Mouse (Mus musculus): ENCODE results near the gene Cep128.

Gene Cep128

DNA sequence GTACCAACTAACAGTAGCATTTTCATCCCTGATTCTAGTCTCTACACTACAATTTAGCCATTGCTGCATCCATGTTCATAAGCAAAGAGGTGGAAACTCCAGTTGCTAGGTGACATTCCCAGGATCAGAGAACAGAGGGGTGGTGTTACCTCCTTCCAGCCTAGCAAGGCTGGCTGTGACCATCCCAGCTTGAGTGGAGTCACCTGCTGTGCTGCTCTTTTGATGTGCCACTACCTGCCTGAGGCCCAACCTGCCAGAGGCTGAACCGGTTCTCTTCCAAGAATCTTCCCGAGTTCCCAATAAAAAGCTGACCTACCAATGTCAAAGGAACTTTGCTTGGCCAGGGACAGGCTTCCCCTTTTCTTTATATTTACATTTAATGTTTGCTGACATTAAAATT is 408.8 kb downstream of the Cep128 start:
- DNase-seq (ENCODE audit: low read depth, low spot score): no peak

DNA sequence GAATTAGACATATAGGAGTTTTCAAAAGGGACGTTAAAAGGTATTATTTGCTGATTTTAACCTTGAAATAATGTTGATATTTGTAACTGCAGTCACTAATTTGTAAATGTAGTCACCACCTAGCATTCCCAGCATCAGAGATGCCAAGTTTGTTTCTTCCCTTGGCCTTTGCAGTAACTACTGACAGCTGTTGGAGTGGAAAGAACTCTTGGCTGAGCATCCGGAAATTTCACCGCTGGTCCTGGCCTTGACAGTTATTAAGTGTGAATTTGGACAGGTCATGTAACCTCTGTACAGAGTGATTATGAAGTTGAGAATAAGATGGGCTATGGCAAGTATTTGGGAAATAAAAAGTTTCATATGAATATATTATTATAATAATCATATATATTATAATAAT is 413.1 kb downstream of the Cep128 start:
- no peak for DNase-seq (ENCODE audit: low read depth, low spot score)

DNA sequence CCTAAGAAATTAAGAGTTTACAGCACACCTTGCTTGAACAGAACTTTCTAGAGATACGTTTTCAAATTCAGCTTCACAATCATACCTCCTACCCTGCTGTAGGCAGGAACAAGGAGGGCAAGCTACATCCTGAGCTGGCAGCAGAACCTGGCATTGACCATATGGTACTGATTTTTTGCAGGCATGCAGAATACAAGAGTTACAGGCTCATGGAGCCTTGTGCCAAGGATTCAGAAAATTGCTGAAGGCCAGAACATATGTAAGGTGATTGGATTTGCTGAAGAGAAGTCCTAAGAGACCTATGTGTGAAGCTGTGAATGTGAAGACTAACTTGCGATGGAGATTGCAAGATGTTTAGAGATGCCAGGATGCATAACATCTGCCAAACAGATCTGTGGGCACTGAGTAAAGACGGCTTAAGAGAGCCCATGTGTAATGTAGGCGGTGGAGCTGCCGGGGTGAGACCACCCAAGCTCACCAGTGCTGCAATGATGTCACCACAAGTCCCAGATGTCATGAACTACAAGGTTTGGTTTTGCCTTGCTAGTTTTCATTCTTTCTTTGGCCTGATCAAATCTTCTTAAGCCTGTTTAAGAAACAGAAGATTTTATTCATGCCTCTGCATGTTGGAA is 422.7 kb downstream of the Cep128 start:
- DNase-seq (ENCODE audit: low read depth, low spot score): no peak

DNA sequence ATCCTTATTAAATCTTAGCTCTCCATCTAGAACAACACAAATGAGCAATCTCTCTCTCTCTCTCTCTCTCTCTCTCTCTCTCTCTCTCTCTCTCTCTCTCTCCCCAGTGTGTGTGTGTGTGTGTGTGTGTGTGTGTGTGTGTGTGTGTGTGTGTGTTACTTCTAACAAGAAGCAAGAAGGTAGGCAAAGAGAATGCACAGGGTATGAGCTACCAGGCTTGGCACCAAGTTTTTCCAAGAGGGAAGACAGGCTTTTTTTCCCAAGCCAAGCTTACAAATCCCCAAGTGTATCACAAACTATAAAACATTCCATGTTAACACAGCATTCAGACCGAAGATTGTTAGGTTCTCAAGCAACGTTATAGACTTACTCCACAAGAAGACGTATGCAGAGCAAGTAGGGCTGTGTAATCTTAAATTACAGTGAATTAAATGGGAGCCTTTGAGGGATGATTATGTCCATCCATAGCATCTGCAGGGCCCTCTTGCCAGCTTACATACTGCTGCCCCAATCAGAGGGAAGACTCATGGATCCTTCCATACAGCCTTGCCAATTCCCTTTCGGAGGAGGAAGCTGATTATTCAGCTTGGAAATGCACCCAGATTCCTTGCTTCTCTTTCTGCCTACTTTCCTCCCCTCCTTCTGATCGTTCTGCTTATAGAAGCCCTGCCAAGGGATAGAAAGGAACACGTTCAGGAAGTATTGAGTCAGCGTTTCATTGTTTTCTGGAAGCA is 429.3 kb downstream of the Cep128 start:
- no peak for DNase-seq (ENCODE audit: low read depth, low spot score)
